Mouse (Mus musculus) testis, adult 2 months (tissue): ENCODE results near the gene Cdc42ep1.

ENCODE experiments used
- CTCF ChIP-seq: fragments of 200-500 bp; IDR thresholded peaks from 2 replicates; pipeline ENCODE4 v1.5.1; 2012; ENCODE audit warnings: low read depth, mild to moderate bottlenecking, inconsistent platforms, low read length, moderate library complexity; ENCODE audit not compliant: control insufficient read depth, insufficient read depth, insufficient replicate concordance
- POLR2A ChIP-seq: fragments of 200-500 bp; IDR thresholded peaks from 2 replicates; pipeline ENCODE4 v1.6.1; 2012; ENCODE audit warnings: low read depth, mild to moderate bottlenecking, inconsistent platforms, low read length, moderate library complexity; ENCODE audit not compliant: control insufficient read depth

DNA sequence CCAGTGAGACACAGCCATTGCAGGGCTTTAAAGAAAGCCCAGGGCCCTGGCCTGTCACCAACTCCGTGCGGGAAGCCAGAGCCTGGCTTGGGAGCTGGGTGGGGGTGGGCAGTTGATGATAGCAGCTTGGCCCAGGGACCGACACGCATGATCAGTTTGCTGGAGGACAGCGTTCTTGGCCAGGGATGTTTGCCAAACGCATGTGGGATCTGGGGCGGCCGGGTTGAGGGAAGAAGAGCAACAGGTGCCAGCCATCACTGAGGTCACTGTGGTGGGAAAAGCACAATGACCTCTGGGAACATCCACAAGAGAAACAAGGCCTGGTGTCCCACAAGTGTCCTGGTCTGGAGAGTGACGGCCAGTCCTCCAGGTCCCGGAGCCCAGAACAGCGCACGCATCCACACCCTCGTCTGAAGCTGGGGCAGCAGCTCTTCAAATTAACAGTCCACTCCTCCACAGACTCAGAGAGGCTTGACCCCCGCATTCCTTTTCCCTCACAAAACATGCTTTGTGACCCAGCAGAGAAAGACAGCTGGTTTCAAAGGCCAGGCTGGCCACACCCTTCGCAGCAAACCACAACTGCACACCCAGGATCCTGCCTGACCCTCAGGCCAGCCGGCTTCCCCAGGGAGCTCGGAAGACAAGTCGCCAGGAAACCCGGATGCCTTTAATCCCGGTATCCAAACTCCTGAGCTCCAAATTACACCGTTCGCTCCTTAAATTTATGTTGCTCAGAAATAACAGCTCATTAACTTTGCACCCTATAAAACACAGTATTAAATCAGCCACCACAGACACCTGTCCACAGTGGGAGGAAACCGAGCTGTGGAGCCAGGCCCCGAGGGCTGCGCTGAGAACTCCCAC, 46.0 kb upstream of the Cdc42ep1 start:
- TF ChIP-seq CTCF, result no peak
- no peak for TF ChIP-seq POLR2A
